Mouse (Mus musculus): ENCODE results near the gene Jarid2.
"Not testable (repeated sequence)": the region's sequence is repeated elsewhere in the genome, so short reads cannot be mapped to it uniquely, and the experiment has no call there.

Jarid2 gene

GRCm38 (mm10) chr13:44832104-44832503, 102.8 kb downstream of the Jarid2 start:
- CTCF ChIA-PET = interaction anchor here (0.5 to 1.4 kb wide), 2 partner anchors 16 to 1108 kb away, joined by 3 read pairs; no protein-coding TSS in a partner anchor

GRCm38 (mm10) chr13:44832866-44833265, 103.6 kb downstream of the Jarid2 start:
- CTCF ChIA-PET = interaction anchor here (0.5 to 1.4 kb wide), 3 partner anchors 17 to 611 kb away, joined by 3 read pairs; no protein-coding TSS in a partner anchor

GRCm38 (mm10) chr13:44833353-44833752, 104.1 kb downstream of the Jarid2 start:
- CTCF ChIA-PET = interaction anchor here (0.5 to 0.6 kb wide), 2 partner anchors 91 to 610 kb away, joined by 3 to 4 read pairs; no protein-coding TSS in a partner anchor

GRCm38 (mm10) chr13:44837445-44837844, 108.2 kb downstream of the Jarid2 start:
- CTCF ChIA-PET = interaction anchor here (0.6 kb wide), 1 partner anchor 37 kb away, joined by 3 read pairs; no protein-coding TSS in a partner anchor

GRCm38 (mm10) chr13:44839866-44840835, 110.9 kb downstream of the Jarid2 start:
- CTCF ChIA-PET = no interaction called here

GRCm38 (mm10) chr13:44851426-44851825, 122.2 kb downstream of the Jarid2 start:
- CTCF ChIA-PET = interaction anchor here (0.7 kb wide), 1 partner anchor 857 kb away, joined by 5 read pairs; no protein-coding TSS in a partner anchor

GRCm38 (mm10) chr13:44852024-44852423, 122.8 kb downstream of the Jarid2 start:
- CTCF ChIA-PET = no interaction called here

GRCm38 (mm10) chr13:44865566-44865965, 136.3 kb downstream of the Jarid2 start:
- CTCF ChIA-PET = no interaction called here

- CTCF ChIA-PET = interaction anchor here (0.6 kb wide), 1 partner anchor 113 kb away, joined by 3 read pairs; no protein-coding TSS in a partner anchor
These were observed 138.9 kb downstream of the Jarid2 start for GRCm38 (mm10) chr13:44868037-44868650.

GRCm38 (mm10) chr13:44869418-44870119, 140.3 kb downstream of the Jarid2 start:
- CTCF ChIA-PET = not testable (repeated sequence)

- CTCF ChIA-PET = no interaction called here
These were observed 147.5 kb downstream of the Jarid2 start for GRCm38 (mm10) chr13:44876799-44877198.

- CTCF ChIA-PET = no interaction called here
These were observed 151.7 kb downstream of the Jarid2 start for GRCm38 (mm10) chr13:44881001-44881400.

- CTCF ChIA-PET = no interaction called here
These were observed 156.9 kb downstream of the Jarid2 start for GRCm38 (mm10) chr13:44886221-44886620.

- CTCF ChIA-PET = no interaction called here
These were observed 161.3 kb downstream of the Jarid2 start for GRCm38 (mm10) chr13:44890612-44891011.

GRCm38 (mm10) chr13:44891813-44892730, 162.8 kb downstream of the Jarid2 start:
- CTCF ChIA-PET = no interaction called here

- CTCF ChIA-PET = no interaction called here
These were observed 166.9 kb downstream of the Jarid2 start for GRCm38 (mm10) chr13:44896211-44896610.

GRCm38 (mm10) chr13:44902299-44902698, 173.0 kb downstream of the Jarid2 start:
- CTCF ChIA-PET = no interaction called here

GRCm38 (mm10) chr13:44903416-44903815, 174.1 kb downstream of the Jarid2 start:
- CTCF ChIA-PET = interaction anchor here (0.6 kb wide), 2 partner anchors 105 to 1123 kb away, joined by 3 to 9 read pairs; no protein-coding TSS in a partner anchor

- CTCF ChIA-PET = no interaction called here
These were observed 175.0 kb downstream of the Jarid2 start for GRCm38 (mm10) chr13:44904271-44904670.

- CTCF ChIA-PET = interaction anchor here (0.8 kb wide), 1 partner anchor 31 kb away, joined by 3 read pairs; no protein-coding TSS in a partner anchor
These were observed 176.9 kb downstream of the Jarid2 start for GRCm38 (mm10) chr13:44906141-44906540.

- CTCF ChIA-PET = no interaction called here
These were observed 178.4 kb downstream of the Jarid2 start for GRCm38 (mm10) chr13:44907702-44908101.
